Mouse (Mus musculus) telencephalon, adult 2 months (tissue): Measurements from ENCODE around the gene Dgcr6.
"Not testable (repeated sequence)": the region's sequence is repeated elsewhere in the genome, so short reads cannot be mapped to it uniquely, and the experiment has no call there.

Source experiments
- DNase-seq: peaks from one replicate; pipeline ENCODE4 v3.0.0-alpha.2; 2011; ENCODE audit warnings: low read depth, low spot score

The Dgcr6 gene

GRCm38 (mm10) chr16:18052731-18053202 lies at the start of gene Dgcr6:
Gene Dgcr6 (plus strand): TSS chr16:18052860.
- DNase-seq = no peak

- no peak for DNase-seq
Measured at GRCm38 (mm10) chr16:18004589-18004988, 48.1 kb upstream of the Dgcr6 start.

- no peak for DNase-seq
Measured at GRCm38 (mm10) chr16:18007083-18007482, 45.6 kb upstream of the Dgcr6 start.

GRCm38 (mm10) chr16:18011101-18011500 lies 41.6 kb upstream of the Dgcr6 start:
- DNase-seq = no peak

- DNase-seq = not testable (repeated sequence)
Measured at GRCm38 (mm10) chr16:18016482-18016881, 36.2 kb upstream of the Dgcr6 start.

- no peak for DNase-seq
Measured at GRCm38 (mm10) chr16:18022780-18023557, 29.7 kb upstream of the Dgcr6 start.

GRCm38 (mm10) chr16:18027371-18027770 lies 25.3 kb upstream of the Dgcr6 start:
- DNase-seq = no peak

GRCm38 (mm10) chr16:18031752-18032151 lies 20.9 kb upstream of the Dgcr6 start:
- DNase-seq = no peak

GRCm38 (mm10) chr16:18033289-18033688 lies 19.4 kb upstream of the Dgcr6 start:
- peak; percentile 21 for DNase-seq

- no peak for DNase-seq
Measured at GRCm38 (mm10) chr16:18034286-18034685, 18.4 kb upstream of the Dgcr6 start.

- peak; percentile 23 for DNase-seq
Measured at GRCm38 (mm10) chr16:18036425-18036955, 16.2 kb upstream of the Dgcr6 start.

- no peak for DNase-seq
Measured at GRCm38 (mm10) chr16:18037025-18037424, 15.6 kb upstream of the Dgcr6 start.

- no peak for DNase-seq
Measured at GRCm38 (mm10) chr16:18044991-18045390, 7.7 kb upstream of the Dgcr6 start.

GRCm38 (mm10) chr16:18047660-18048059 lies 5.0 kb upstream of the Dgcr6 start:
- DNase-seq = no peak

- no peak for DNase-seq
Measured at GRCm38 (mm10) chr16:18048071-18048470, 4.6 kb upstream of the Dgcr6 start.

- DNase-seq = no peak
Measured at GRCm38 (mm10) chr16:18052322-18052721, 338 bp upstream of the Dgcr6 start.

- DNase-seq = no peak
Measured at GRCm38 (mm10) chr16:18056215-18056614, 3.6 kb downstream of the Dgcr6 start.

GRCm38 (mm10) chr16:18058331-18058731 lies 5.7 kb downstream of the Dgcr6 start:
- DNase-seq = no peak

- no peak for DNase-seq
Measured at GRCm38 (mm10) chr16:18059243-18059642, 6.6 kb downstream of the Dgcr6 start.

GRCm38 (mm10) chr16:18061201-18061600 lies 8.5 kb downstream of the Dgcr6 start:
- DNase-seq = no peak

- DNase-seq = peak; percentile 82
Measured at GRCm38 (mm10) chr16:18066060-18067009, 13.7 kb downstream of the Dgcr6 start.
